Mouse (Mus musculus) intestine, embryonic 14.5 days (tissue): ENCODE measurements at regions not wholly inside any gene's neighbourhood (a gene's known extent, or its start where the extent isn't known, plus 50 kb on each side); places are given as distances from the start of the nearest gene placed in this dataset.

Experiments
- ATAC-seq: fragments of 200-750 bp; cut with Nextera tagmentation; replicated peaks from 2 replicates; pipeline ENCODE4 v1.8.0; 2017; ENCODE audit warnings: low read depth, moderate number of reproducible peaks, moderate TSS enrichment, moderate library complexity; ENCODE audit not compliant: low FRiP score, low TSS enrichment
- DNase-seq: peaks from one replicate; pipeline ENCODE4 v3.0.0-alpha.2; 2018; ENCODE audit warnings: low spot score
- H3K27ac ChIP-seq: fragments of 300-500 bp; sonication (generic); 2 replicates; pipeline ENCODE4 v1.5.1; 2014; ENCODE audit warnings: low read depth, mild to moderate bottlenecking, control low read depth
- H3K27me3 ChIP-seq: fragments of 300-500 bp; sonication (generic); replicated peaks from 2 replicates; pipeline ENCODE4 v1.6.1; 2014; ENCODE audit warnings: low read length, control low read depth; ENCODE audit not compliant: control insufficient read depth, insufficient read depth
- H3K36me3 ChIP-seq: fragments of 300-500 bp; sonication (generic); 2 replicates; pipeline ENCODE4 v1.6.1; 2014; ENCODE audit warnings: low read length, control low read depth; ENCODE audit not compliant: control insufficient read depth, insufficient read depth
- H3K4me1 ChIP-seq: fragments of 300-500 bp; sonication (generic); replicated peaks from 2 replicates; pipeline ENCODE4 v1.6.1; 2014; ENCODE audit warnings: low read length, control low read depth, mixed read lengths; ENCODE audit not compliant: control insufficient read depth, insufficient read depth
- H3K4me2 ChIP-seq: fragments of 300-500 bp; sonication (generic); 2 replicates; pipeline ENCODE4 v1.6.1; 2014; ENCODE audit warnings: low read length
- H3K4me3 ChIP-seq: fragments of 300-500 bp; sonication (generic); 2 replicates; pipeline ENCODE4 v1.5.1; 2014; ENCODE audit warnings: low read depth, low read length, control low read depth, mixed read lengths
- H3K9ac ChIP-seq: fragments of 300-500 bp; sonication (generic); 2 replicates; pipeline ENCODE4 v1.6.1; 2014; ENCODE audit warnings: mild to moderate bottlenecking, low read length
- H3K9me3 ChIP-seq: fragments of 300-500 bp; sonication (generic); 2 replicates; pipeline ENCODE4 v1.6.1; 2016; ENCODE audit warnings: low read length, control low read depth; ENCODE audit not compliant: control insufficient read depth
- WGBS: fragments of 180-500 bp; shearing (Covaris S2); extraction: QIAGEN DNeasy Blood & Tissue Kit; methylation state at CpG from one replicate; pipeline ENCODE4 v1.1.7; 2014; 5-methylcytosine and 5-hydroxymethylcytosine counted together

- no peaks in the 10 kb centered on the region for H3K27me3 ChIP-seq
- H3K36me3 ChIP-seq = no peaks in the 10 kb centered on the region
- H3K9ac ChIP-seq = no peak overlapping the region
- no peak overlapping the region for H3K27ac ChIP-seq
- H3K4me3 ChIP-seq = no peak overlapping the region
- H3K9me3 ChIP-seq = no peaks in the 10 kb centered on the region
- no peak for ATAC-seq
- no peaks in the 10 kb centered on the region for H3K4me1 ChIP-seq
- H3K4me2 ChIP-seq = no peak overlapping the region
- 65% methylated on average over 2 of the region's 2 CpGs for WGBS
- no peak for DNase-seq
Measured at GRCm38 (mm10) chr10:46718349-46719087, 1140.9 kb downstream of the Hace1 start.

GRCm38 (mm10) chr10:46719088-46719469 lies 1141.5 kb downstream of the Hace1 start:
- Histone ChIP-seq H3K4me2 (no peak overlapping the region), H3K4me1 (no peaks in the 10 kb centered on the region), H3K9ac (no peak overlapping the region), H3K9me3 (no peaks in the 10 kb centered on the region), H3K36me3 (no peaks in the 10 kb centered on the region), H3K27ac (no peak overlapping the region), H3K4me3 (no peak overlapping the region), H3K27me3 (no peaks in the 10 kb centered on the region)
- ATAC-seq (no peak), DNase-seq (no peak)
- 80% methylated on average over 2 of the region's 2 CpGs for WGBS

- H3K36me3 ChIP-seq = no peaks in the 10 kb centered on the region
- no peak for DNase-seq
- ATAC-seq = no peak
- H3K4me2 ChIP-seq = no peak overlapping the region
- no peak overlapping the region for H3K4me3 ChIP-seq
- no peak overlapping the region for H3K9ac ChIP-seq
- WGBS = 74% methylated on average over 2 of the region's 2 CpGs
- no peaks in the 10 kb centered on the region for H3K4me1 ChIP-seq
- H3K27me3 ChIP-seq = no peaks in the 10 kb centered on the region
- no peak overlapping the region for H3K27ac ChIP-seq
- H3K9me3 ChIP-seq = no peaks in the 10 kb centered on the region
Measured at GRCm38 (mm10) chr10:46723666-46724065, 1146.0 kb downstream of the Hace1 start.

GRCm38 (mm10) chr10:46730601-46731000 lies 1153.0 kb downstream of the Hace1 start:
- WGBS = 59% methylated on average over 1 of the region's 1 CpGs
- ATAC-seq = no peak

GRCm38 (mm10) chr10:46733760-46734265 lies 1156.2 kb downstream of the Hace1 start:
- DNase-seq (no peak), ATAC-seq (no peak)
- no peak overlapping the region for H3K9ac ChIP-seq
- WGBS = 34% methylated on average over 2 of the region's 2 CpGs
- no peak overlapping the region for H3K4me2 ChIP-seq
- H3K4me1 ChIP-seq = no peaks in the 10 kb centered on the region
- H3K4me3 ChIP-seq = no peak overlapping the region
- H3K27ac ChIP-seq = no peak overlapping the region
- no peaks in the 10 kb centered on the region for H3K36me3 ChIP-seq
- no peaks in the 10 kb centered on the region for H3K9me3 ChIP-seq
- H3K27me3 ChIP-seq = no peaks in the 10 kb centered on the region

More at GRCm38 (mm10) chr10:46730601-46731000, 1153.0 kb downstream of the Hace1 start:
- Histone ChIP-seq H3K4me2 (no peak overlapping the region), H3K4me3 (no peak overlapping the region), H3K9ac (no peak overlapping the region), H3K4me1 (no peaks in the 10 kb centered on the region), H3K27me3 (no peaks in the 10 kb centered on the region), H3K27ac (no peak overlapping the region), H3K9me3 (no peaks in the 10 kb centered on the region), H3K36me3 (no peaks in the 10 kb centered on the region)
- DNase-seq = no peak

- no peaks in the 10 kb centered on the region for H3K4me1 ChIP-seq
- H3K9me3 ChIP-seq = no peaks in the 10 kb centered on the region
- no peak overlapping the region for H3K4me2 ChIP-seq
- WGBS = 86% methylated on average over 3 of the region's 3 CpGs
- ATAC-seq (no peak), DNase-seq (no peak)
- no peak overlapping the region for H3K9ac ChIP-seq
- no peaks in the 10 kb centered on the region for H3K36me3 ChIP-seq
- no peaks in the 10 kb centered on the region for H3K27me3 ChIP-seq
- no peak overlapping the region for H3K27ac ChIP-seq
- no peak overlapping the region for H3K4me3 ChIP-seq
Measured at GRCm38 (mm10) chr10:46741098-46741497, 1163.5 kb downstream of the Hace1 start.

- Histone ChIP-seq H3K27me3 (no peaks in the 10 kb centered on the region), H3K9me3 (no peaks in the 10 kb centered on the region), H3K9ac (no peak overlapping the region), H3K4me2 (no peak overlapping the region), H3K27ac (no peak overlapping the region), H3K4me3 (no peak overlapping the region), H3K36me3 (no peaks in the 10 kb centered on the region), H3K4me1 (no peaks in the 10 kb centered on the region)
- ATAC-seq (no peak), DNase-seq (no peak)
- WGBS = 88% methylated on average over 3 of the region's 3 CpGs
Measured at GRCm38 (mm10) chr10:46742131-46742530, 1164.5 kb downstream of the Hace1 start.

GRCm38 (mm10) chr10:46760923-46761322 lies 1183.3 kb downstream of the Hace1 start:
- no peak overlapping the region for H3K4me3 ChIP-seq
- H3K9me3 ChIP-seq = no peaks in the 10 kb centered on the region
- no peaks in the 10 kb centered on the region for H3K36me3 ChIP-seq
- no peak overlapping the region for H3K27ac ChIP-seq
- DNase-seq = no peak
- no peaks in the 10 kb centered on the region for H3K27me3 ChIP-seq
- no peaks in the 10 kb centered on the region for H3K4me1 ChIP-seq
- 36% methylated on average over 1 of the region's 1 CpGs for WGBS
- H3K4me2 ChIP-seq = no peak overlapping the region
- H3K9ac ChIP-seq = no peak overlapping the region
- no peak for ATAC-seq

GRCm38 (mm10) chr10:46778729-46779128 lies 1201.1 kb downstream of the Hace1 start:
- no peak overlapping the region for H3K4me2 ChIP-seq
- H3K27ac ChIP-seq = no peak overlapping the region
- DNase-seq (no peak), ATAC-seq (no peak)
- 81% methylated on average over 2 of the region's 2 CpGs for WGBS
- no peak overlapping the region for H3K4me3 ChIP-seq
- H3K9ac ChIP-seq = no peak overlapping the region
- no peaks in the 10 kb centered on the region for H3K4me1 ChIP-seq
- H3K9me3 ChIP-seq = no peaks in the 10 kb centered on the region
- H3K36me3 ChIP-seq = no peaks in the 10 kb centered on the region
- no peaks in the 10 kb centered on the region for H3K27me3 ChIP-seq
